ENCODE assay signal across 8 mouse cellular contexts in the genomic region with DNA sequence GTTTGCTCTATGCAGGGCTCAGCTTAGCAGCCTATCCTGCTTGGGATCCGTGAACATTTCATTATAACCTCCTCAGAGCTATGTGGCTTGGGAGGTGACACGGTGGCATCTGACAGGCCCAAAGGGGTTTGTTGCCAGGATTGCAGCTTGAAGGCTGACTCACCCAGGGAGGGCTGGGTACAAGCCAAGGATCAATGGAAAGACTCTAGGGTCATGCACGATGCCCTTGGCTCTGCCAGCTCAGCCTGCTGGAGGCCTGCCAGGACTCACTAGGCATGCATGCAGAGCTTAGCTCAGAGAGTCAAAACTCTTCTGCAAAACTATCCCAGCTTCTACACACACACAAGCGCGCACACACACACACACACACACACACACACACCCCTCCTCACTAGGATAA. TPM values are rescaled to one million over a fixed set of nuclear protein-coding genes. Genes with fewer than 3 reads are reported as not detected.
DNase-seq lines count a peak whose midpoint lies in the region; ATAC-seq and TF ChIP-seq lines count a peak whose summit lies in the region.

No protein-coding gene starts in this region.

- peak; percentile 94 for ATAC-seq in heart, postnatal 0 days (ENCODE audit: insufficient read depth, low read depth)

- H3K9me3 ChIP-seq in heart, postnatal 0 days (replicated peaks; ENCODE audit: control insufficient read depth, low read length): no peaks in the 10 kb centered on the region

- 37% methylated on average over 5 of the region's 5 CpGs for WGBS in heart, postnatal 0 days

- H3K9ac ChIP-seq in heart, postnatal 0 days (replicated peaks; ENCODE audit: low read depth, low read length): no peak overlapping the region

- H3K27me3 ChIP-seq in heart, postnatal 0 days (ENCODE audit: control insufficient read depth, insufficient read depth, low read length): no peaks in the 10 kb centered on the region

- peak; percentile 57; the same call in 1 of the 2 replicates for TF ChIP-seq EP300 in heart, postnatal 0 days (IDR thresholded peaks at IDR 0.05; ENCODE audit: low read depth)

- peak overlapping the region; percentile 92 for H3K27ac ChIP-seq in heart, postnatal 0 days (ENCODE audit: low read depth)

- no peak overlapping the region for H3K4me3 ChIP-seq in heart, postnatal 0 days (ENCODE audit: low read depth, low read length)

- H3K36me3 ChIP-seq in heart, postnatal 0 days (replicated peaks; ENCODE audit: control insufficient read depth, insufficient read depth, low read length): peaks cover 7% of the 10 kb centered on the region

- peaks cover 16% of the 10 kb centered on the region for H3K4me1 ChIP-seq in heart, postnatal 0 days (ENCODE audit: control insufficient read depth, insufficient read depth)

- no peak for TF ChIP-seq CTCF in heart, postnatal 0 days (IDR thresholded peaks at IDR 0.05; ENCODE audit: low read depth)

- peak; percentile 20 for DNase-seq in retina, adult 2 months (ENCODE audit: low read depth, low spot score)
- DNase-seq in retina, embryonic 14.5 days (ENCODE audit: low spot score): no peak
- peak; percentile 66 for DNase-seq in cerebellum, adult 9-10 months
- DNase-seq in heart, postnatal 0 days (ENCODE audit: low spot score): peak; percentile 86
- peak; percentile 9 to 40 for DNase-seq in left cerebral cortex, adult 9 months (ENCODE audit: low spot score in 2 of 2)
- peak; percentile 23 for DNase-seq in retina, postnatal 7 days (ENCODE audit: low read depth, low spot score)
- no peak for DNase-seq in embryo, embryonic 10.5 days (ENCODE audit: low spot score)
- no peak for DNase-seq in B cell, adult 2 months

- no peak overlapping the region for H3K4me2 ChIP-seq in heart, postnatal 0 days (ENCODE audit: low read depth, low read length)

RNA-seq across cellular contexts. Expression of a gene that starts 25.5 kb away (rescaled TPM):
- 4.3 and 8.4 TPM in 2 replicates for total RNA-seq in heart, postnatal 0 days (2014; rRNA removed; ENCODE audit: low replicate concordance)
- 2.1 and 3.1 TPM in 2 replicates for polyA plus RNA-seq in heart, postnatal 0 days (2015; fragmentation: Nextera tagmentation; extraction: Ambion mirVana)

RNA-seq across cellular contexts. Expression of a gene that starts 45.6 kb away (rescaled TPM):
- 15.6 and 24.3 TPM in 2 replicates for total RNA-seq in heart, postnatal 0 days (2014; rRNA removed; ENCODE audit: low replicate concordance)
- polyA plus RNA-seq in heart, postnatal 0 days (2015; fragmentation: Nextera tagmentation; extraction: Ambion mirVana): 9.2 and 11.6 TPM in 2 replicates

Comparison
In these comparisons a context has a peak if more than half of its experiments do, and no peak if none do; other contexts are left out.
1. DNase-seq: peak in retina, adult 2 months (single experiment), cerebellum, adult 9-10 months (single experiment), heart, postnatal 0 days (single experiment), left cerebral cortex, adult 9 months (2 of 2) and retina, postnatal 7 days (single experiment); none in retina, embryonic 14.5 days (single experiment), embryo, embryonic 10.5 days (single experiment) and B cell, adult 2 months (0 of 2).